Mouse (Mus musculus): Measurements from ENCODE around the gene Tpbg. TPM values are rescaled to one million over a fixed set of nuclear protein-coding genes. Genes with fewer than 3 reads are reported as not detected.
"Not testable (repeated sequence)": the region's sequence is repeated elsewhere in the genome, so short reads cannot be mapped to it uniquely, and the experiment has no call there.

The Tpbg gene
- 1.7 TPM in 1 of 2 replicates, not detected in the other for polyA plus RNA-seq (2011; ENCODE audit: insufficient read depth, insufficient read length, low replicate concordance, missing spikeins)

- TF ChIP-seq POLR2A (IDR thresholded peaks at IDR 0.05; ENCODE audit: borderline replicate concordance, control insufficient read depth, low read depth, low read length): no peak
- no peak for TF ChIP-seq CTCF (IDR thresholded peaks at IDR 0.05; ENCODE audit: control insufficient read depth, insufficient read depth, low read length)
Measured at GRCm38 (mm10) chr9:85842351-85843011, at the start of gene Tpbg. TSS of gene Tpbg (plus strand) at chr9:85842380.

GRCm38 (mm10) chr9:85801986-85802385 lies 40.2 kb upstream of the Tpbg start:
- not testable (repeated sequence) for H3K4me3 ChIP-seq (replicated peaks; ENCODE audit: control insufficient read depth, low read depth, low read length); H3K27ac ChIP-seq (ENCODE audit: control insufficient read depth, insufficient read depth, low read depth, low read length, poor library complexity); H3K4me1 ChIP-seq (ENCODE audit: control insufficient read depth, insufficient read depth, low read length)
- WGBS: 61% methylated on average over 2 of the region's 2 CpGs

More at GRCm38 (mm10) chr9:85842351-85843011, at the start of gene Tpbg:
- WGBS: under 1% methylated on average over 39 of the region's 39 CpGs
- Histone ChIP-seq H3K4me1 (ENCODE audit: control insufficient read depth, insufficient read depth, low read length) (no peaks in the 10 kb centered on the region), H3K4me3 (replicated peaks; ENCODE audit: control insufficient read depth, low read depth, low read length) (peak within 1 kb of the TSS; percentile 15), H3K27ac (ENCODE audit: control insufficient read depth, insufficient read depth, low read depth, low read length, poor library complexity) (no peak within 1 kb of the TSS)

- no peaks in the 10 kb centered on the region for H3K4me1 ChIP-seq (ENCODE audit: control insufficient read depth, insufficient read depth, low read length)
- no peak overlapping the region for H3K27ac ChIP-seq (ENCODE audit: control insufficient read depth, insufficient read depth, low read depth, low read length, poor library complexity)
- WGBS: 89% methylated on average over 4 of the region's 4 CpGs
- TF ChIP-seq POLR2A (IDR thresholded peaks at IDR 0.05; ENCODE audit: borderline replicate concordance, control insufficient read depth, low read depth, low read length) (no peak), CTCF (IDR thresholded peaks at IDR 0.05; ENCODE audit: control insufficient read depth, insufficient read depth, low read length) (no peak)
- no peak overlapping the region for H3K4me3 ChIP-seq (replicated peaks; ENCODE audit: control insufficient read depth, low read depth, low read length)
Measured at GRCm38 (mm10) chr9:85802563-85802962, 39.6 kb upstream of the Tpbg start.

- WGBS: 87% methylated on average over 6 of the region's 6 CpGs
- Histone ChIP-seq H3K27ac (ENCODE audit: control insufficient read depth, insufficient read depth, low read depth, low read length, poor library complexity) (no peak overlapping the region), H3K4me1 (ENCODE audit: control insufficient read depth, insufficient read depth, low read length) (no peaks in the 10 kb centered on the region), H3K4me3 (replicated peaks; ENCODE audit: control insufficient read depth, low read depth, low read length) (no peak overlapping the region)
- no peak for TF ChIP-seq POLR2A (IDR thresholded peaks at IDR 0.05; ENCODE audit: borderline replicate concordance, control insufficient read depth, low read depth, low read length)
Measured at GRCm38 (mm10) chr9:85806411-85806810, 35.8 kb upstream of the Tpbg start.

GRCm38 (mm10) chr9:85809246-85809645 lies 32.9 kb upstream of the Tpbg start:
- H3K4me3 ChIP-seq (replicated peaks; ENCODE audit: control insufficient read depth, low read depth, low read length): no peak overlapping the region

GRCm38 (mm10) chr9:85820829-85821228 lies 21.4 kb upstream of the Tpbg start:
- no peaks in the 10 kb centered on the region for H3K4me1 ChIP-seq (ENCODE audit: control insufficient read depth, insufficient read depth, low read length)
- WGBS: 54% methylated on average over 11 of the region's 11 CpGs
- H3K27ac ChIP-seq (ENCODE audit: control insufficient read depth, insufficient read depth, low read depth, low read length, poor library complexity): no peak overlapping the region
- TF ChIP-seq CTCF (IDR thresholded peaks at IDR 0.05; ENCODE audit: control insufficient read depth, insufficient read depth, low read length): no peak
- TF ChIP-seq POLR2A (IDR thresholded peaks at IDR 0.05; ENCODE audit: borderline replicate concordance, control insufficient read depth, low read depth, low read length): no peak
- H3K4me3 ChIP-seq (replicated peaks; ENCODE audit: control insufficient read depth, low read depth, low read length): no peak overlapping the region

More at GRCm38 (mm10) chr9:85809246-85809645, 32.9 kb upstream of the Tpbg start:
- TF ChIP-seq POLR2A (IDR thresholded peaks at IDR 0.05; ENCODE audit: borderline replicate concordance, control insufficient read depth, low read depth, low read length) (no peak), CTCF (IDR thresholded peaks at IDR 0.05; ENCODE audit: control insufficient read depth, insufficient read depth, low read length) (no peak)
- Histone ChIP-seq H3K4me1 (ENCODE audit: control insufficient read depth, insufficient read depth, low read length) (no peaks in the 10 kb centered on the region), H3K27ac (ENCODE audit: control insufficient read depth, insufficient read depth, low read depth, low read length, poor library complexity) (no peak overlapping the region)
- WGBS: 77% methylated on average over 3 of the region's 3 CpGs

- Histone ChIP-seq H3K27ac (ENCODE audit: control insufficient read depth, insufficient read depth, low read depth, low read length, poor library complexity) (no peak overlapping the region), H3K4me1 (ENCODE audit: control insufficient read depth, insufficient read depth, low read length) (no peaks in the 10 kb centered on the region), H3K4me3 (replicated peaks; ENCODE audit: control insufficient read depth, low read depth, low read length) (no peak overlapping the region)
- TF ChIP-seq CTCF (IDR thresholded peaks at IDR 0.05; ENCODE audit: control insufficient read depth, insufficient read depth, low read length) (no peak), POLR2A (IDR thresholded peaks at IDR 0.05; ENCODE audit: borderline replicate concordance, control insufficient read depth, low read depth, low read length) (no peak)
- WGBS: 83% methylated on average over 17 of the region's 17 CpGs
Measured at GRCm38 (mm10) chr9:85835521-85836425, 6.4 kb upstream of the Tpbg start.

GRCm38 (mm10) chr9:85839626-85840025 lies 2.6 kb upstream of the Tpbg start:
- WGBS: 70% methylated on average over 3 of the region's 3 CpGs
- no peaks in the 10 kb centered on the region for H3K4me1 ChIP-seq (ENCODE audit: control insufficient read depth, insufficient read depth, low read length)
- H3K27ac ChIP-seq (ENCODE audit: control insufficient read depth, insufficient read depth, low read depth, low read length, poor library complexity): no peak overlapping the region
- TF ChIP-seq CTCF (IDR thresholded peaks at IDR 0.05; ENCODE audit: control insufficient read depth, insufficient read depth, low read length) (no peak), POLR2A (IDR thresholded peaks at IDR 0.05; ENCODE audit: borderline replicate concordance, control insufficient read depth, low read depth, low read length) (no peak)
- no peak overlapping the region for H3K4me3 ChIP-seq (replicated peaks; ENCODE audit: control insufficient read depth, low read depth, low read length)

All from bone marrow, adult 2 months (tissue).